In genomic region chr7:82876551-82876950, GRCm38 (mm10) we compare ENCODE assay signal across 30 mouse cellular contexts. TPM values are rescaled to one million over a fixed set of nuclear protein-coding genes. Genes with fewer than 3 reads are reported as not detected.
DNase-seq lines count a peak whose midpoint lies in the region; ATAC-seq and TF ChIP-seq lines count a peak whose summit lies in the region.
"Had no signal": no experiment of that assay in that cellular context is flagged by ENCODE, and none has a peak within 500 bp of the region (broad histone marks: within the 10 kb centered on the region; RNA-seq: fewer than 3 reads in every experiment).

No protein-coding gene starts in this region.

- WGBS in heart, embryonic 10.5 days = 64% methylated on average over 5 of the region's 5 CpGs
- WGBS in heart, embryonic 11.5 days (ENCODE audit: insufficient replicate concordance) = 63% methylated on average over 5 of the region's 5 CpGs
- 50% methylated on average over 4 of the region's 5 CpGs for WGBS in midbrain, postnatal 0 days
- 74% methylated on average over 4 of the region's 5 CpGs for WGBS in lung, postnatal 0 days

- peak; percentile 30 for DNase-seq in heart, embryonic 10.5 days (ENCODE audit: low spot score)
- peak; percentile 47 for DNase-seq in 416B (ENCODE audit: low read depth)
- DNase-seq in CH12.LX (ENCODE audit: extremely low read depth) = peak; percentile 74
- no peak for DNase-seq in kidney, adult 11 months
- no peak for DNase-seq in midbrain, postnatal 0 days (ENCODE audit: low spot score)
- no peak for DNase-seq in lung, postnatal 0 days (ENCODE audit: low spot score)
- DNase-seq: adrenal gland, postnatal 25 days; cerebellum, adult 11-12 months; cerebellum, adult 9-11 months; forebrain, postnatal 0 days; heart, postnatal 10 days; kidney, adult 18-20 months; kidney, postnatal 36 days; layer of hippocampus, postnatal 36 days; left cerebral cortex, postnatal 4 days; liver, postnatal 0 days; lung, postnatal 10 days; right cerebral cortex, postnatal 25 days; thymus, postnatal 14 days had no signal

- H3K4me1 ChIP-seq in heart, embryonic 10.5 days = peaks cover 7% of the 10 kb centered on the region; the same call in 1 of the 2 replicates
- peaks cover 3% of the 10 kb centered on the region for H3K4me1 ChIP-seq in heart, embryonic 11.5 days (ENCODE audit: control insufficient read depth, insufficient read depth, low read length)
- H3K4me1 ChIP-seq in CH12.LX (ENCODE audit: control insufficient read depth in 1 of 2, insufficient read depth in 2 of 2) = peaks cover 0 to 22% of the 10 kb centered on the region in 2 experiments; a peak in 2 of 4 replicates
- H3K4me1 ChIP-seq in midbrain, postnatal 0 days (ENCODE audit: insufficient read depth, low read length) = peaks cover 2% of the 10 kb centered on the region; the same call in 1 of the 2 replicates
- H3K4me1 ChIP-seq in lung, postnatal 0 days (ENCODE audit: insufficient read depth, low read depth, low read length) = no peaks in the 10 kb centered on the region
- H3K4me1 ChIP-seq: liver, embryonic 12.5 days had no signal

- 0 out of 2 replicates have a peak, but pooled peaks have one; percentile 28 for TF ChIP-seq EP300 in CH12.LX (IDR thresholded peaks at IDR 0.05; ENCODE audit: low read length)
- TF ChIP-seq EP300 in lung, postnatal 0 days (IDR thresholded peaks at IDR 0.05) = no peak

- ATAC-seq in heart, embryonic 11.5 days (replicated peaks; ENCODE audit: insufficient number of reproducible peaks, low FRiP score, low TSS enrichment) = no peak
- 0 out of 2 replicates have a peak, but pooled peaks have one; percentile 39 for ATAC-seq in megakaryocyte progenitor cell, adult 5-6 weeks (replicated peaks; ENCODE audit: poor library complexity)
- ATAC-seq in midbrain, postnatal 0 days (ENCODE audit: low FRiP score) = no peak
- ATAC-seq in lung, postnatal 0 days = no peak
- ATAC-seq: forebrain, postnatal 0 days; liver, embryonic 12.5 days; liver, postnatal 0 days; midbrain, embryonic 16.5 days had no signal

- no peak for TF ChIP-seq RAD21 in CH12.LX (IDR thresholded peaks at IDR 0.05; ENCODE audit: low read depth, low read length)

- H3K9ac ChIP-seq in heart, embryonic 11.5 days (ENCODE audit: low read depth, low read length) = no peak overlapping the region
- H3K9ac ChIP-seq in CH12.LX (ENCODE audit: insufficient read depth, low read depth) = no peak overlapping the region
- H3K9ac ChIP-seq in midbrain, postnatal 0 days (replicated peaks; ENCODE audit: low read length, poor library complexity, severe bottlenecking) = no peak overlapping the region
- H3K9ac ChIP-seq in lung, postnatal 0 days (replicated peaks; ENCODE audit: low read depth) = no peak overlapping the region
- H3K9ac ChIP-seq: embryonic facial prominence, embryonic 13.5 days; forebrain, postnatal 0 days; heart, embryonic 13.5 days; hindbrain, embryonic 14.5 days; liver, embryonic 12.5 days; liver, postnatal 0 days; neural tube, embryonic 13.5 days had no signal

- no peak for TF ChIP-seq CTCF in CH12.LX (conservative IDR thresholded peaks at IDR 0.05 in 1 of 2, IDR thresholded peaks at IDR 0.05 in 1 of 2; ENCODE audit: low read depth in 2 of 2, low read length in 2 of 2)
- TF ChIP-seq CTCF in midbrain, postnatal 0 days (IDR thresholded peaks at IDR 0.05) = no peak
- TF ChIP-seq CTCF in lung, postnatal 0 days (IDR thresholded peaks at IDR 0.05) = no peak

- no peak overlapping the region for H3K4me3 ChIP-seq in heart, embryonic 10.5 days
- H3K4me3 ChIP-seq in heart, embryonic 11.5 days (ENCODE audit: low read depth, low read length) = no peak overlapping the region
- H3K4me3 ChIP-seq in CH12.LX (replicated peaks in 1 of 3; ENCODE audit: low read depth in 2 of 3, low read length in 2 of 3, poor library complexity in 1 of 3) = no peak overlapping the region
- H3K4me3 ChIP-seq in midbrain, postnatal 0 days (ENCODE audit: low read depth, low read length) = no peak overlapping the region
- no peak overlapping the region for H3K4me3 ChIP-seq in lung, postnatal 0 days (ENCODE audit: low read depth, low read length)
- H3K4me3 ChIP-seq: embryonic facial prominence, embryonic 13.5 days; forebrain, embryonic 10.5 days; heart, embryonic 13.5 days; liver, embryonic 12.5 days; neural tube, embryonic 13.5 days had no signal

- no peaks in the 10 kb centered on the region for H3K79me2 ChIP-seq in CH12.LX (replicated peaks; ENCODE audit: control insufficient read depth, extremely low read depth, insufficient read depth, poor library complexity, severe bottlenecking)

- TF ChIP-seq POLR2A in CH12.LX (IDR thresholded peaks at IDR 0.05; ENCODE audit: low read depth, low read length) = no peak

- H3K27me3 ChIP-seq in heart, embryonic 10.5 days (ENCODE audit: insufficient read depth, poor library complexity, severe bottlenecking) = no peaks in the 10 kb centered on the region
- no peaks in the 10 kb centered on the region for H3K27me3 ChIP-seq in heart, embryonic 11.5 days (ENCODE audit: control insufficient read depth, insufficient read depth, low read length)
- H3K27me3 ChIP-seq in CH12.LX (replicated peaks) = no peaks in the 10 kb centered on the region
- no peaks in the 10 kb centered on the region for H3K27me3 ChIP-seq in midbrain, postnatal 0 days (ENCODE audit: insufficient read depth, low read length)
- no peaks in the 10 kb centered on the region for H3K27me3 ChIP-seq in lung, postnatal 0 days (replicated peaks; ENCODE audit: insufficient read depth, low read length)
- H3K27me3 ChIP-seq: embryonic facial prominence, embryonic 13.5 days; heart, embryonic 13.5 days; liver, embryonic 12.5 days; neural tube, embryonic 13.5 days had no signal

- no peaks in the 10 kb centered on the region for H3K9me3 ChIP-seq in heart, embryonic 10.5 days
- H3K9me3 ChIP-seq in heart, embryonic 11.5 days (replicated peaks; ENCODE audit: control insufficient read depth, low read length) = no peaks in the 10 kb centered on the region
- H3K9me3 ChIP-seq in CH12.LX (replicated peaks; ENCODE audit: low read length) = peaks cover 4% of the 10 kb centered on the region
- H3K9me3 ChIP-seq in midbrain, postnatal 0 days (ENCODE audit: low read length) = no peaks in the 10 kb centered on the region
- H3K9me3 ChIP-seq in lung, postnatal 0 days (ENCODE audit: low read length) = no peaks in the 10 kb centered on the region
- H3K9me3 ChIP-seq: embryonic facial prominence, embryonic 13.5 days; G1E; liver, embryonic 12.5 days; neural tube, embryonic 13.5 days had no signal

- in situ Hi-C loops in CH12.LX (cut with MboI; ENCODE audit: low pct_ligation_motif_present, low pct_unique_long_range_greater_than_20kb, low sequenced_read_pairs) = no loop called here

- no peaks in the 10 kb centered on the region for H3K36me3 ChIP-seq in heart, embryonic 10.5 days
- H3K36me3 ChIP-seq in heart, embryonic 11.5 days (ENCODE audit: control insufficient read depth, insufficient read depth, low read length) = no peaks in the 10 kb centered on the region
- no peaks in the 10 kb centered on the region for H3K36me3 ChIP-seq in CH12.LX (replicated peaks in 1 of 2; ENCODE audit: control insufficient read depth in 1 of 2, insufficient read depth in 1 of 2, low read length in 1 of 2)
- no peaks in the 10 kb centered on the region for H3K36me3 ChIP-seq in midbrain, postnatal 0 days (ENCODE audit: insufficient read depth, low read length)
- H3K36me3 ChIP-seq in lung, postnatal 0 days (ENCODE audit: insufficient read depth, low read length) = no peaks in the 10 kb centered on the region
- H3K36me3 ChIP-seq: G1E; heart, embryonic 13.5 days; liver, embryonic 12.5 days had no signal

- no peak overlapping the region for H3K27ac ChIP-seq in heart, embryonic 10.5 days
- no peak overlapping the region for H3K27ac ChIP-seq in heart, embryonic 11.5 days (ENCODE audit: low read depth, low read length)
- no peak overlapping the region for H3K27ac ChIP-seq in CH12.LX (ENCODE audit: insufficient read depth, low read depth)
- no peak overlapping the region for H3K27ac ChIP-seq in midbrain, postnatal 0 days (ENCODE audit: low read depth, low read length)
- no peak overlapping the region for H3K27ac ChIP-seq in lung, postnatal 0 days (ENCODE audit: low read length)
- H3K27ac ChIP-seq: embryonic facial prominence, embryonic 13.5 days; forebrain, embryonic 10.5 days; heart, embryonic 13.5 days; hindbrain, embryonic 14.5 days; liver, embryonic 12.5 days; neural tube, embryonic 13.5 days had no signal

- dilution Hi-C loops in CH12.LX (cut with MboI; ENCODE audit: extremely low pct_ligation_motif_present, extremely low pct_unique_long_range_greater_than_20kb, low sequenced_read_pairs) = no loop called here

- no peak overlapping the region for H3K4me2 ChIP-seq in heart, embryonic 11.5 days
- H3K4me2 ChIP-seq in CH12.LX (ENCODE audit: insufficient read depth, low read depth, poor library complexity, severe bottlenecking) = no peak overlapping the region
- no peak overlapping the region for H3K4me2 ChIP-seq in midbrain, postnatal 0 days (ENCODE audit: low read depth, low read length, poor library complexity, severe bottlenecking)
- no peak overlapping the region for H3K4me2 ChIP-seq in lung, postnatal 0 days (replicated peaks; ENCODE audit: low read depth, low read length)
- H3K4me2 ChIP-seq: embryonic facial prominence, embryonic 13.5 days; heart, embryonic 13.5 days; hindbrain, embryonic 14.5 days; liver, embryonic 12.5 days; midbrain, embryonic 11.5 days; neural tube, embryonic 13.5 days had no signal

TF ChIP-seq in CH12.LX, 34 proteins besides CTCF, POLR2A, EP300 and RAD21:
- TF ChIP-seq IRF4 (IDR thresholded peaks at IDR 0.05; ENCODE audit: low read depth, low read length) = 0 out of 2 replicates have a peak, but pooled peaks have one; percentile 12
- no peak for TF ChIP-seq MAX (IDR thresholded peaks at IDR 0.05; ENCODE audit: low read length)

RNA-seq across cellular contexts. Expression of gene Mex3b, which starts 9.4 kb away (rescaled TPM):
- polyA plus RNA-seq in heart, embryonic 10.5 days (2016; fragmentation: Nextera tagmentation; extraction: Ambion mirVana) = 7.3 and 14.8 TPM in 2 replicates
- polyA plus RNA-seq in heart, embryonic 11.5 days (2014; fragmentation: Nextera tagmentation; extraction: Ambion mirVana) = 10.8 and 12.2 TPM in 2 replicates
- total RNA-seq in CH12.LX (2012; rRNA removed) (0.50 and 0.59 TPM in 2 replicates), CH12.LX (2014; rRNA removed) (1.9 and 2.1 TPM in 2 replicates)
- polyA plus RNA-seq in CH12.LX (2012; ENCODE audit: insufficient read length, low read depth) = 2.3 and 2.5 TPM in 2 replicates
- total RNA-seq in megakaryocyte progenitor cell, adult 5-6 weeks (2015) = 3.7 and 4.5 TPM in 2 replicates
- 2.2 and 4.7 TPM in 2 replicates for total RNA-seq in megakaryocyte progenitor cell, adult 5-6 weeks (2017)
- total RNA-seq in midbrain, postnatal 0 days (2014; rRNA removed) = 101 and 105 TPM in 2 replicates
- polyA plus RNA-seq in midbrain, postnatal 0 days (2015; fragmentation: Nextera tagmentation; extraction: Ambion mirVana) = 14.5 and 17.1 TPM in 2 replicates
- 6.5 and 7.7 TPM in 2 replicates for polyA plus RNA-seq in lung, postnatal 0 days (2015; fragmentation: Nextera tagmentation; extraction: Ambion mirVana)

Comparison
In these comparisons a context has a peak if more than half of its experiments do, and no peak if none do; other contexts are left out.
1. DNase-seq: peak in heart, embryonic 10.5 days (single experiment), 416B (single experiment) and CH12.LX (single experiment); none in kidney, adult 11 months (single experiment), midbrain, postnatal 0 days (single experiment) and lung, postnatal 0 days (single experiment).